Mouse (Mus musculus) frontal cortex, postnatal 14 days (tissue): ENCODE data around the gene Ptprn2.

Experiments used
- DNase-seq, 2 experiments: peaks; one replicate each; pipeline ENCODE4 v3.0.0; 2022; ENCODE audit warnings: low spot score in 2 of 2

The Ptprn2 gene

DNA sequence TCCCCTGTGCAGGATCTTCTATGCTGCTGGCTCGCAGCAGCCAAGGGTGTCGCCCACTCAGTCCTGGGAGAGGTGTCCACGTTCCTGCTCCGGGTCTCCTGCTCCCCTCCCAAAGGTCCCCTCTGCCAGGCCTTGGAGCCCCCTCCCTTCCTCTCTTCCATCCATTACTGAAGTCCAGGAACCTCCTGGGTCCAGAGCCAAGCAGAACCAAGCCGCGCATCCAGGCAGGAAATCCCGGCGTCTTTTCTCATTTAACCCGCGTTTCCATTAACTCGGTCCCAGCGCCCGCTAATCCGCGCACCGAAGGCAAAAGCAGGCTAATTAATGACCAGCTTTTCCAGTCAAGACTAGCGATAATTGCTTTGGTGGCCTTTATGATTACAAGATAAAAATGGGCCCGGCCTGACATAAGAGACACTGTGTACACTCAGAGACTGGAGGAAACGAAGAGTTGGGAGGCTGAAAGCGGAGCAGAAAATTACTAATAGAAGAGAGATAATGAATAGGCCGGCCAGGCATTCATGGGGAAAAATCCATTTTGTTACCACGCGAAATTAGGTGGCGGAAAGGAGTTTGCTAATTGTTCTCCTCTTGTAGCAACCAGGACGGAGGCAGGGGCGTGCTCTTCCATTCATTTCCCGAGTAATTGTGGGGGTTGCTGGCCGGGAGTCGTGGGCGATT lies 674.8 kb downstream of the Ptprn2 start:
- DNase-seq, result no peak

DNA sequence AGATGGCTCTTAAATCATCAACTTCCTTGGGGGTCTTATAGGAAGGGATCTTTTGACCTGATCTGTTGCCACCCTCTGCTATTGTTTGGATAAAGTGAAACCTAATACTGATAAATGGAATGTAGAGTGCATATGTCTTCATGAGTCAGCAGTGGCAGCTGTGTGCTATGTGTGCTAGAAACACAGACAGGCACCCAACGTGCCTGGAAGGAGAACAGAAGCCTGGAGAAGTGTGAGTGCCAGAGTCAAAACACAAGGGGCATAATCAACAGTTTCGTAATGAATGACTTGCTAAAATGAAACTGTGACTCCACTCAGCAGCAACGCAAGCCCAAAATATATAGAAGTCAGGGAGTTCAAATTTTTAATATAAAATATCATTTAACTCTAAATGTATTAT lies 676.7 kb downstream of the Ptprn2 start:
- no peak for DNase-seq

DNA sequence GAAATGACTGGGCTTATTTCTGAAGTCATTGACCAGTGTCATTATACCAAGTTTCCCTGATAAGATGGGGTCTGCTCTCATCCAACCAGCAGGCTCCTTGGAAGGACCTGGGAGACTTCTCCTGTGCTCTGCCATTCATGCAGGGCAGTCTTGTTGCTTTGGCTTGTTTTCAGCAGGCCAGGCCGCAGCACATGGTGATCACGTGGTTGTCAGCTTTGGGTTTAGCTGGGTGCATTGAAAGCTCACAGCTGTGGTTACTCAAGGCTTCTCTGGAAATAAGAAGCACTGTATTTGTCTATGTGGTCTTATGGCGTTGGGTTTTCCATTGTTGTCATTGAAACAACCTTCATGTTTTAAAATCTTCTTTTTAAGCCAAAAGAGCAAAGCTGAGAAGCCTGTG lies 678.3 kb downstream of the Ptprn2 start:
- DNase-seq, result no peak

DNA sequence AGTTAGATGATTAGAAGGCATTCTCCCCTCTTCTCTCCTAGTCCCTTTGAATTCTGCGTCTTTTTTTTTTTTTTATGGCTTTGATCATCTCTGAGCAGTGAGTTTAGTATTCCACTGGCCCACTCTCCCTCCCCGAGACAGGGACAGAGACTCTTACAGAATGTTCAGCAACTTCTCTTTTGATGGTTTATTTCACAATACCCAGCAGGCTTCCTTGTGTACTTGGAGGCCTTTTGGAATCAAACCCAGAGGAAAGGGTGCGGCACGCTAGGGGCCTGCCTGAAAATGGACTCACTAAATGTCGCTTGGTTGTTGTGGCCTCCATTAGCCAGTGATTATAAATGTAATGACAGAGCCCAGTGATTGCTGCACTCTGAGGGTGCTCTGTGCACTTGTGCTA lies 680.7 kb downstream of the Ptprn2 start:
- no peak for DNase-seq

DNA sequence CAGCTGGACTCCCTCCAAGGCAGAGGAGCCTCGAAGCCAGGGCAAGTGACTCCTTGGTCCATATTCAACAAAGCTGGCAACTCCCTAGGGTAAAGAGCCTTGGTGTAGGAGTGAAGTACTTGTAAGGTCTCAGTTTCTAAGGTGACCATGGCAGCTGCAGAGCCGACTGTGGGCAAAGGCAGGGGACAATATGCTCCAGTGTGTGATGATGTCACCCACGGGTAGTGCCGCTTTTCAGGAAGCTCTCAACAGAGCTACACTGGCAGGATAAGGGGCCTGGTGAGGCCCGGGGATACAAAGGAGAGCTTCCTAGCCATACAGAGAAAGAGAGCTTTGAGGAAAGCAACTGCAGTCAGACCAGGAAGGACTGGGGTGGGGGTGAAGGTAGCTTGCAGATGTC lies 684.1 kb downstream of the Ptprn2 start:
- DNase-seq, result no peak

DNA sequence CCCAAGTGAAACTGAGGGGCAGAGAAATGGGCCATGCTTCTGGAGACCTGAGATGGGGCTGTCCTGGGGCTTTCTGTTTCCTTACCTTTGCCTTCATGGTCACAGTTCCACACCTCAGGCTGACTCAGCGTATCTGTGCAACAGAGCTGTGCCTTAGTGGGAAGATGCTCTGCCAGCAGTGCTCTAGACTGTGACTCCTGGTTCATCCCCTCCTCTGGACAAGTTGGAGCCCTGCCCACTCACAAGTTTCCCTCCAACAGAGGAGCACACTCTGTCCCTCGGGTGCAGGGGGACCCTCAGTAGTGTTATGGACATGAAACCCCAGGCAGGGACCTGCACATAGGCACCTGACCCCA lies 687.0 kb downstream of the Ptprn2 start:
- DNase-seq, result no peak

DNA sequence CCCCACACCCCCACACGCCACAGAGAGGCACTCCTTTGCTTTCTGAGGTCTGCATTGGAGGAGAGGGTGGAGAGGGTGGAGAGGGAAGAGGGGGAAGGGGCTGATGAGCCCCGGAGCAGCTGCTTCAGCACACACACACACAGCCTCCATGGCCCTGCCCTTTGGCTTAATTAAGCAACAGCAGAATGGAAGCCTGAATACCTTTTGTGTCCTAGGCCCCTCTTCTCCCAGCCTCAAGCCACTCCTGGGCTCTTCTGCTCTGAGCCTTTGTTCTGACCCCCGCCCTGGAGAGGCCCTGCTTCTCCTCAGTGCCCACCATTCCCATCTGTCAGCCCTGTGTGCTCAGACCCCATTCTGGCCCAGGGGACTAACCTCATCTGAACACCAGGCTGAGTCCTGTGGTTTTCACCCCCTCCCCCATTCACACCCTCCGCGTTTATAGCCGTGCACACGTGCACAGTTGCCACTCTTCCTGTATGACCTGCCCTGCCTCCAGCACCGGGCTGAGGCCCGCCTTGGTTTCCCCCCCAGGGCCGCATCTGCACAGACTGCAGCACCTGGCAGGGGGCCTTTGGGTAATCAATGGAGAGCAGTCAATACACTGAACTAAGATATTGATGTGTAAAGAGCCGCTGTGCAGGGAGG lies 687.5 kb downstream of the Ptprn2 start:
- no peak for DNase-seq

DNA sequence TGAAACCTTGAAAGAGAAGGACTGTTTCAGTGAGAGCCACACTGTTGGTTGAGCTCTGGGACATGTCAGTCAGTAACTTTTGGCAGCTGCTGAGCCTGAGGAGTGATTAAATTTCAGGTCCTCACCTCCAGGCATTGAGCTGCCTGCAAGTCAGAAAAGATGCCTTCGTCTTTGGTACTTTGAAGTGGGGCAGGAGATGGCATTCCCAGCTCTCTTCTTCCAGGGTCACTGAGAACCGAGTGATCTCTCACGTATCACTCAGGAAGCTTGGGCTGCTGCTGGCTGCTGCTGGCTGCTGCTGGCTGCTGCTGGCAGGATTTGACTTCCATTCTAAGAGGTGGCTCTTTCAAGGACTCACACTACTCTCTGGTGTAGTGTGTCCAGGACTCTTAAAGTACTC lies 688.7 kb downstream of the Ptprn2 start:
- DNase-seq, result no peak

DNA sequence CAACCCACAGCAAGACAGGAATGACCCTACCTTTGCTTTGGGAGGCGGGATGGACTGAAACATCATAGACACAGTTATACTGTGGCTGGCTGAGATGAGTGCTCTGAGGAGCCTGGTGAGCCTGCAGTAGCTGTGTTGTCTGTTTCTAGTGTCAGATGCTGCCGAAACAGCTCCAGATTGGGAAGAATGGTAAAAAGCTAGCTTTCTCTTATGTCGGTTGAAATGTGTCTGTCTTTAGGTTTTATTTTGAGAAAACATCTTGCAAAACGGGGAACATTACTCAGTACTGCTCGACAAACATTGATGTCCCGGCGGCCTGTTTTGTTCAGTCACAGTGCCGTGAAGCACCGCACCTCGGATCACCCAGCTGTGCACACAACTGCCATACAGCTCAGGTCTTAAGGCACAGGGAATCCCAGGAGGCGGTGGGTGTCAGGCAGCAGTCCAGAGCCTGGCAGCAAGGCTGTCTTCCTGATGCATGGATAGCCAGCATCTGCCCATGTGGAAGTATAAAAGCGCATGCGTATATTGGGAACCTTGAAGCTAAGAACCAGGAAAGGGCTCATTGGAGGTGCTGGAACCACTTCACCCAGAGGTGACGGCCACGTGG lies 689.7 kb downstream of the Ptprn2 start:
- no peak for DNase-seq

DNA sequence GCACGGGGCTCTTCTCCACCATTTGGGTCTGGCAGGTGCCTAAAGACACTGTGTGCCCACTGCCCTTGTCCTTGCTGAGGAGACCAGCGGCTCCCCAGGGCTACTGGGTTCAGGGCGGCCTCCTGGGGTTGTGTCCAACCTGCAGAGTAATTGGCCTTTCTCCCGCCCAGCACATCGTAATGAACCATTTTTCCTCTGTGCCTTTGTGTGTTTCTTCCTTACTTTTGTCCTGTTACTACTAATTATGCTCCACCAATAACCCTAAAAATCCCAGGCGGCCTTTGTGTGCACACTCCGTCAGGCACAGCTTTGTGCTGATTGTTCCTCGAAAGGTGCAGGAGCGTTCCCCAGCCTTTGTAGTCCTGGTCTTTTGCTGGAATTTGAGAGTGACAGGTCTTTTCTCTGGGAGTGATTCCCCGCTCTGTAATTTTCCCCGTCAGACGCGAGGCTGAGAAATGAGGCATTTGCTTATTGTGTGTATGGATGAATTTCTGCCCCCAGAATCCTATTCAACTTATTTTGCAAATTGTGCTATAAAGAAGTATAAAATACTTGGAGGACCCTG lies 690.8 kb downstream of the Ptprn2 start:
- no peak for DNase-seq

DNA sequence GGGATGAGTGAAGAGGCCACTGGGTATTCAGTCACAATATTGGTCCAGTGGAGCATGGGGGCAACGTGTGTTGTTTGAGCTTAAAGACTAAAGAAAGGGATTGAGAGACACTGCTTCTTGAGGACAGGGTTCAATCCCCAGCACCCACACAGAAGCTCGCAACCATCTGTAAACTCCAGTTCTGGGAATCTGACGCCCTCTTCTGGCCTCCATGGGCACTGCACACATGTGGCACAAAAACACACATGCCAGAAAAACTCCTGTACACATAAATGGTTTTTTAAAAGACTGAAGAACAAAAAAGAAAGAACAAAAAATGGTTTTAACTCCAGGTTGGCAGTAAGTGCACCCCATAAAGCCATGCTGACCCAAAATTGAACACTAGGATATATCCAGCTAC lies 701.6 kb downstream of the Ptprn2 start:
- DNase-seq, result no peak

DNA sequence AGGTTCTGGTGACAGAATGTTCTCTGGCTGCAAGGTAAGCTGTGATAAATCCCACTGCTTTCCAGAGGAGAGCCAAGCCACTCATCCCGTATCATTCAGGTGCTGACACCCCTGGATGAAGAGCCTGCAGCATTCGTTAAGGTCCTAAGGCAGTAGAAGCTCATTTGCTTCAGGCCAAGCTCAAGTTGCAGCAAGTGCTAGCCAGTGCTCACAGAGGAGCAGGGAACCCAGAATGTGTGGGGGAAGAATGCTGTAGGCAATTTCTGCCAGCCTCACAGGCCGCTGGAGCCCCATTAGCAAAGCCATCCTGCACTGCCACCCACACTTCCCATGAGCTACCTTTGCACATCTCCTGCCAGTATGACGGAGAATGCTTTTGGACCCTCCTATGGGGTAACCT lies 706.5 kb downstream of the Ptprn2 start:
- no peak for DNase-seq

DNA sequence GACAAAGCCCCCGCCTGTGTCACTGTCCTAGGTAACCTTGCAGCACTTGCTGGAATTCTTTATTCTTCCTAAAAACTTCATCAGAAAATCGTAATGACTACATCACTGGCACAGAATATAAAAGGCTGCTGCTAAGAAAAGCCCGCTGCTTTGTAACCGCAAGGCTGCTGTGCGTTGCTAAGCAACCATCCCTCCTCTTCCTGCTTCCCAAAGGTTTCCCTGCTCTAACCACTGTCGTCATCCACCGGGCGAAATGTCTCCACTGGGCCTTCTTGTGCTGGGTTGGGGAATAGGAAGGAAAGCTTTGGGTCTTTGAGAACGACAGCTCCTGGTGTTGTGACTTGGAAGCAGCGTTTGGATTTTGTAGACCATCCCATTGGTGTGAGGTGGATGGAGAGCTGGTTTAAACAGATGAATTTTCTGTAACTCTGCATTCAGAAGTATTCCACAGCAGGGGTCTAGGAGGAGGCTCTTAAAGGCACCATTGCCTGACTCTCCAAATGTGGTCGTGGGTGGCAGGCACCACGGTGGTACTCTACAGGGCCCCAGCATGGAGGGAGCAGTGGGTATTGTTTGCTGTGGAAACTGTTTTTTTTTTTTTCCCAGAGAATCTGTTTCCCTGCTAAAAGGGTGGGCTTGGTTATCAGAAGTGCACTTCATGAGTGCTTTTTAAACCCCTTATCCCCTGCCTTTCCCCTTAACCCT lies 711.4 kb downstream of the Ptprn2 start:
- DNase-seq, result peak; percentile 60 to 68

DNA sequence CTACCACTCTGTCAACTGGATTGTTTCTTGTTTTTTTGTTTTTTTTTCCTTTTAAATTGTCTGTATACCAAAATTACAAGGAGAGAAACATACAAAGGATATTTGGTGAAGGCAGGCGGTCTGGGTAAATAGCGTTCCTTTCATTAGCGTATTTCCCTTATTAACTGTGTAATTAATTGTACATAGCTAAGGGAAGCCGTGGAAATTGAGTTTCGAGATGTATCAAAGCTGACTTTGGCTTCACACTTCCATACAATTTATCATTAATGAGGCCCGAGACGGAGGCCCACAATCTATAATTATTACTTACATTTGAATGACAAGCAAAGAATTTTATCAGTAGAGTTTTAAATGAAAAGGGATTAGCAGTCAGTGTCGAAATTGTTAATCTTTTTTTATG lies 712.6 kb downstream of the Ptprn2 start:
- DNase-seq, result no peak

DNA sequence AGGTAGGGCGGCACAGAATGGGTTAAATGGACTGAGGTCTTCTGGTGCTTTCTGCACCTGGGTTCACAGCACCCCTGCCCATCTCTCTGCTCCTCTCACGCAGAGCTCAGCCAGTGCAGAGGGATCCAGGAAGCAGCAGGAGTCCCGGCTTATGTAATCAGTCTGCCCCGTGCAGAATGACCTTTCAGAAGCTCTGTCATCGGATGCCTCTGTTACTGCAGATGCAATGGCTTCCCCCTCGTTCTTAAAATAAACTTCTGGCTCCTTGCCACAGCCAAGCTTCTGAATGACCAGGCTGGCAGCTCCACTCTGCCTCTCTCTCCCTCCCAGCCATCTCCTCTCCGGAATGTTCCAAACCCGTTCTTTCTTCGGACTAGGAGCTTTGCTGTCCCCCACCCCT lies 714.6 kb downstream of the Ptprn2 start:
- peak; percentile 53 to 67 for DNase-seq

DNA sequence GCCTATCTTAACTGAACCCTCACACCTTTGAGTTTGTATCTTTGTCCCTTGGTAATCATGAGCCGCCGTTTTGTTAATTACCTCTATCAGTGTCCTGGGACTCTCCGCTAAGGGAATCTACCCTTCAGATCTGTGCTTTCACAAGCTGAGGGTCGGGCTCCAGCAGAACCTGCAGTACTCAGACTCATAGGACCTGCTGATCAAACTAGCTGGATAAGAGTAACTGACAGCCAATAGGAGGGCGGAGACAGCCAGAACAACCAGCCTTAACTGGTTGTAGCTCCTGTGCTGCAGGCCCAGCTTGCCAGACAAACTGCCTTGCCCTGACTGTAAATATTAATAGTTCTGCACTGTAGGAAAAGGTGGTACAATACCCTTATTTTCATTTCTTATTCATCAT lies 715.1 kb downstream of the Ptprn2 start:
- no peak for DNase-seq

DNA sequence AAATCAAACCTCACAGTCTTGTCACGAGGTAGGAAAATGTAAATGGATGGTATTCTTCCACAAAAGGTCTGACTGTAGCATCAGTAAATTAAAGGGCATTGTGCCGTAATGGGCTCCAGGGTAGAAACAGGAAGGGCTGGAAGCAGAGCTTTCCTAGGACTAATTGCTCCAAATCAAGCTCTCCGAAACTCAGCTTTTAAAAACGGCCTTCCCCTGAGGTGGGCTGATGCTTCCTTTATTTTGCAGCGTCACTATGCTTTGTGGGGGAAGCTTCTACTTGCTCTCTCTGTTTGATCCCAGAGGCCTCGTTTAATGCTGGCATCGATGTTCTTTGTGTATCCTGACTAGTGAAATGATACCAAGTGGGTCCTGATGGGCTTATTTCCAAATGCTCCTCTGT lies 718.0 kb downstream of the Ptprn2 start:
- no peak for DNase-seq

DNA sequence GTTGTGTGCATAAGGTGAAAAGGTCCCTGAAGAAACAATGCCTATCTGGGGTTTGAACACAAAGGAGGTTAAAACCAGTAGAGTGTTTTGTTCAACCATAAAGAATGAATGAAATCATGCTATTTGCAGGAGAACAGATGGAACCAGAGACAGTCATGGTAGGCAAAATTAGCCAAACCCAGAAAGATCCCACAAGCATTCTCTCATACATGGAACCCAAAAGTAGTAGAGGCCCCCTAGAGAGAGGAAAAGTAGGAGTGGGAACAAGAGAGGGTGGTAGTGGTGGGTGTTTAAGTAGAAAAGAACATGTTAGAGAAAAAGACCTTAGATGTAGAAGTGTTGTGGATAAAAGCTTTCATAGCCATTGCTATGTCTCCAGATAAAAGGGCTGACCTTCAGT lies 719.4 kb downstream of the Ptprn2 start:
- no peak for DNase-seq

DNA sequence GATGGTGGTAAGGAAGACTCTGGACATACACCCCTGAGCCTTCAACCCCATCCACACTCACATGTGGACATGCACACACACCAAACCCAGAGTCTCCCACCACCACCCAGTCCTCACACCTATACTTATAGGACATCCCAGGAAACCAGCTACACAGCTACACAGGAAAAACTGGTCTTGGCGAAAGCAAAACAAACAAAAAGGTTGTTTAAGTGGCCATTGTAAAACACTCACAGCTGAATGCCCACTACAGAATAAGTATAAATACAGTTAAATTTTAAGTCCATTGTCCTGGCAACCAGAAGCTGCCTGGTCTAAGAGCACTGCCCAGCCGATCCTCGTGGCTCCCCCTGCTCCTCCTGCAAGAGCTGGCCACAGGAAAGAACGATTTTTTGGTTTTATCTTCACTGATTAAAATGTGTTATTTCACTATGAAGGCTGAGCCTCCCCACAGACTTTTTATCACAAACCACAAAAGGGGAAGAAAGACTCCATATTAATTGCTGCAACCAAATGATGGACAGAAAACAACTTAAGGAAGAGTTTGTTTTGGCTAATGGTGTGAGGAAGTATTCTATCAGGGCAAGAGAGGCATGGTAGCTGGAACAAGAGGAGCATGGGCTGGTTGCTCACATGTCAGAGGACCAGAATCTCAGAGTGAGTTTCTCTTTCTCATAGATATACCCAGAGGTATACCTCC lies 722.1 kb downstream of the Ptprn2 start:
- no peak for DNase-seq

DNA sequence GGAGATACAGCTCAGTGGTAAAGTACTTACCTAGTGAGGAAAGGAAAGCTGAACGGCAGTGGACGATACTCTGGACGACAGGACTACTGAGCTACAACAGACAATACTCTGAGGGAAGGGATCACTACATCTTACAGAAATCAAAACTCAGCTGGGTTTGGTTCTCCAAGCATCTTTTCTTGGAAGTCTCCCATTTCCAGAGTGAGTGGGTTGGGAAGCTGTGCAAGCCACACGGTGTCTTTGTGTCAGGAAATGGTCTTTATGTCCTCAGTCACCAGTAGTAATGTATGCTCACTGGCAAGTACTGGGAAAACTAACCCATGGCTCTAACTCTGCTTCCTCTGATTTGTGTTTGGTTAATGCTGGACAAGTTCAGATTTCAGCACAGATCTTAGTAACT lies 724.9 kb downstream of the Ptprn2 start:
- no peak for DNase-seq

DNA sequence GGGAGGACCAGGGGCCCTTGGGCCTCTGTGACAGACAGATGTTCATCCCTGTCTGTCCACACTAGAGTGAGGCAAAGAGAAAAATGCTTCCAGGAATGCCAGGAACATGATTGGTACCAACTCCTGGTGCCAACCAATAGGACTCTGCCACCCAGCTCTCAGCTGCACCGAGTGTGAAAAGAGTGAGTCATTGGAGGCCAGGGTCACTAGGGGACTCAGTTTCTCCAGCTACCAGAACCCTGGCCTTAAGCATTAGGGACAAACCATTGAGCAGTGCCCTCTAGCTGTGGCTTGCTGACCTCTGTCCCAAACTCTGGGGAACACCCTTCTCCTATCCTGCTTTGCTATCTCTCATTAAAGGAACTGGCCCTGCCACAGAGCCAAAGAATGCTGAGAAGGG lies 728.0 kb downstream of the Ptprn2 start:
- no peak for DNase-seq

DNA sequence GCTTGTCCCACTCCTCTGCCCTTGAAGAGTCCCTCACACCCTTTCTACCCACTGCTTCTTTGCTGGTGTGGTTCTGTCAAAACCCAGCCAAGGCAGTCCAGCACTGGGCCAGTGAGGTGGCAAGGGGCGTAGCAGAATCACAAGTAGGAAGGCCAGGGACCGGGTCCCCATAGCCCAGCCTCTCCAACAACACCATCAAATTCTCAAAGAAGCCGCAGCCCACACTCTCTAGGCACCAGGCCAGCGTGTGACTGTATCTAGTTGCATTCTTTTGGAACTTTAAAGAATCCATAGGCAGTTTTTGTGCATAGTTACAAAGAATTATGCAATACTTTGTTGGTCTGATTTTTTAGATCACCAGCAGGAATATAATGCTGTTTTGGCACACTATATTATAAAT lies 728.8 kb downstream of the Ptprn2 start:
- peak in 1 of 2 experiments; percentile 43 for DNase-seq
